ENCODE assay signal across 14 mouse cellular contexts in genomic region chr14:60431515-60431914, GRCm38 (mm10).
"Had no signal": no experiment of that assay in that cellular context is flagged by ENCODE, and none has a peak within 500 bp of the region (broad histone marks: within the 10 kb centered on the region; RNA-seq: fewer than 3 reads in every experiment).

No protein-coding gene starts in this region.

- ATAC-seq: intestine, postnatal 0 days had no signal

- H3K9me3 ChIP-seq: liver, embryonic 13.5 days; stomach, embryonic 15.5 days had no signal

- DNase-seq: kidney, adult 2 months; kidney, postnatal 10 days; kidney, postnatal 36 days; layer of hippocampus, postnatal 36 days; liver, embryonic 13.5 days; lung, adult 2 months; lung, postnatal 14 days; lung, postnatal 4 days; right cerebral cortex, postnatal 25 days; spleen, adult 18-20 months; thymus, postnatal 25 days had no signal

- H3K27ac ChIP-seq: left cerebral cortex, adult 2 months; liver, embryonic 13.5 days; stomach, embryonic 15.5 days had no signal

- H3K4me2 ChIP-seq: liver, embryonic 13.5 days; stomach, embryonic 15.5 days had no signal

- H3K9ac ChIP-seq: liver, embryonic 13.5 days; stomach, embryonic 15.5 days had no signal

- H3K36me3 ChIP-seq: liver, embryonic 13.5 days; stomach, embryonic 15.5 days had no signal

- H3K27me3 ChIP-seq: liver, embryonic 13.5 days; stomach, embryonic 15.5 days had no signal

- H3K4me3 ChIP-seq: left cerebral cortex, adult 2 months; liver, embryonic 13.5 days; stomach, embryonic 15.5 days had no signal

- H3K4me1 ChIP-seq: liver, embryonic 13.5 days; stomach, embryonic 15.5 days had no signal
